Mouse (Mus musculus) megakaryocyte-erythroid progenitor cell, adult 5-6 weeks (primary cell): ENCODE data around the gene Srr. TPM values are rescaled to one million over a fixed set of nuclear protein-coding genes. Genes with fewer than 3 reads are reported as not detected.

ENCODE experiments used
- ATAC-seq: replicated peaks from 2 replicates; pipeline ENCODE4 v1.8.0; 2016; ENCODE audit warnings: mild to moderate bottlenecking, inconsistent platforms; ENCODE audit not compliant: severe bottlenecking, poor library complexity, low FRiP score, low TSS enrichment
- total RNA-seq, 2 experiments: library from RNA; stranded (forward) in 1 of 2; stranded (reverse) in 1 of 2; fragments of 200-1000, 215-1000 nt in 1 of 2; fragments of >200 nt in 1 of 2; fragmentation: Nextera tagmentation in 1 of 2; gene quantifications; 2 replicates each; pipeline ENCODE4 v1.2.3; 2014 to 2017

Srr gene
- total RNA-seq (2014; fragmentation: Nextera tagmentation) = 6.9 and 9.7 TPM in 2 replicates
- total RNA-seq (2017) = 4.9 and 7.4 TPM in 2 replicates

GRCm38 (mm10) chr11:74925577-74926387 lies at the start of gene Srr, which contains the start of gene Smg6:
TSS of gene Srr (minus strand) at chr11:74925948.
TSS of gene Smg6 (plus strand) at chr11:74925823.
- ATAC-seq = peak; percentile 81

- no peak for ATAC-seq
Measured at GRCm38 (mm10) chr11:74974615-74975014, 48.9 kb upstream of the Srr start.

GRCm38 (mm10) chr11:74973290-74974157 lies 47.8 kb upstream of the Srr start:
- no peak for ATAC-seq

GRCm38 (mm10) chr11:74965516-74965915 lies 39.8 kb upstream of the Srr start:
- ATAC-seq = no peak

GRCm38 (mm10) chr11:74962846-74963407 lies 37.2 kb upstream of the Srr start:
- ATAC-seq = no peak

- no peak for ATAC-seq
Measured at GRCm38 (mm10) chr11:74961953-74962352, 36.2 kb upstream of the Srr start.

GRCm38 (mm10) chr11:74960031-74960551 lies 34.3 kb upstream of the Srr start:
- no peak for ATAC-seq

- ATAC-seq = no peak
Measured at GRCm38 (mm10) chr11:74959501-74959900, 33.8 kb upstream of the Srr start.

GRCm38 (mm10) chr11:74957600-74957999 lies 31.9 kb upstream of the Srr start:
- no peak for ATAC-seq

GRCm38 (mm10) chr11:74956006-74956405 lies 30.3 kb upstream of the Srr start:
- no peak for ATAC-seq

GRCm38 (mm10) chr11:74954901-74955300 lies 29.2 kb upstream of the Srr start:
- ATAC-seq = no peak

- ATAC-seq = 0 out of 2 replicates have a peak, but pooled peaks have one; percentile 50
Measured at GRCm38 (mm10) chr11:74946348-74946747, 20.6 kb upstream of the Srr start.

GRCm38 (mm10) chr11:74930391-74930790 lies 4.6 kb upstream of the Srr start:
- no peak for ATAC-seq

- no peak for ATAC-seq
Measured at GRCm38 (mm10) chr11:74929111-74929510, 3.4 kb upstream of the Srr start.

- ATAC-seq = no peak
Measured at GRCm38 (mm10) chr11:74927236-74927725, 1.5 kb upstream of the Srr start.

- ATAC-seq = peak; percentile 72
Measured at GRCm38 (mm10) chr11:74926388-74927005, 749 bp upstream of the Srr start.

GRCm38 (mm10) chr11:74924149-74924548 lies 1.6 kb downstream of the Srr start:
- no peak for ATAC-seq

GRCm38 (mm10) chr11:74919249-74919648 lies 6.5 kb downstream of the Srr start:
- no peak for ATAC-seq

GRCm38 (mm10) chr11:74912492-74912891 lies 13.3 kb downstream of the Srr start:
- no peak for ATAC-seq
